ENCODE assay signal across 8 mouse cellular contexts in genomic region chr12:86305045-86305444, GRCm38 (mm10). TPM values are rescaled to one million over a fixed set of nuclear protein-coding genes. Genes with fewer than 3 reads are reported as not detected.
DNase-seq lines count a peak whose midpoint lies in the region; ATAC-seq and TF ChIP-seq lines count a peak whose summit lies in the region.

No protein-coding gene starts in this region.

- H3K27ac ChIP-seq in forebrain, embryonic 10.5 days = no peak overlapping the region
- no peak overlapping the region for H3K27ac ChIP-seq in forebrain, postnatal 0 days (ENCODE audit: low read depth, low read length)
- peak overlapping the region; percentile 2; the same call in 1 of the 2 replicates for H3K27ac ChIP-seq in midbrain, embryonic 10.5 days (replicated peaks)
- H3K27ac ChIP-seq in midbrain, postnatal 0 days (ENCODE audit: low read depth, low read length) = no peak overlapping the region
- H3K27ac ChIP-seq in limb, embryonic 15.5 days = no peak overlapping the region
- no peak overlapping the region for H3K27ac ChIP-seq in hindbrain, embryonic 14.5 days

- H3K9me3 ChIP-seq in forebrain, embryonic 10.5 days = no peaks in the 10 kb centered on the region
- H3K9me3 ChIP-seq in forebrain, postnatal 0 days (ENCODE audit: low read length) = no peaks in the 10 kb centered on the region
- H3K9me3 ChIP-seq in midbrain, embryonic 10.5 days (replicated peaks) = no peaks in the 10 kb centered on the region
- H3K9me3 ChIP-seq in midbrain, postnatal 0 days (ENCODE audit: low read length) = no peaks in the 10 kb centered on the region
- H3K9me3 ChIP-seq in limb, embryonic 15.5 days = no peaks in the 10 kb centered on the region
- no peaks in the 10 kb centered on the region for H3K9me3 ChIP-seq in hindbrain, embryonic 14.5 days (ENCODE audit: control insufficient read depth, low read length)

- 0 out of 2 replicates have a peak, but pooled peaks cover 5% of the 10 kb centered on the region for H3K27me3 ChIP-seq in forebrain, embryonic 10.5 days (ENCODE audit: poor library complexity, severe bottlenecking)
- H3K27me3 ChIP-seq in forebrain, postnatal 0 days (ENCODE audit: insufficient read depth, low read length) = no peaks in the 10 kb centered on the region
- H3K27me3 ChIP-seq in midbrain, embryonic 10.5 days (ENCODE audit: low read depth, poor library complexity, severe bottlenecking) = no peaks in the 10 kb centered on the region
- no peaks in the 10 kb centered on the region for H3K27me3 ChIP-seq in midbrain, postnatal 0 days (ENCODE audit: insufficient read depth, low read length)
- no peaks in the 10 kb centered on the region for H3K27me3 ChIP-seq in limb, embryonic 15.5 days
- no peaks in the 10 kb centered on the region for H3K27me3 ChIP-seq in hindbrain, embryonic 14.5 days (ENCODE audit: control insufficient read depth, insufficient read depth, low read length)

- no peak overlapping the region for H3K9ac ChIP-seq in forebrain, postnatal 0 days
- no peak overlapping the region for H3K9ac ChIP-seq in midbrain, postnatal 0 days (replicated peaks; ENCODE audit: low read length, poor library complexity, severe bottlenecking)
- H3K9ac ChIP-seq in limb, embryonic 15.5 days = no peak overlapping the region
- H3K9ac ChIP-seq in hindbrain, embryonic 14.5 days = no peak overlapping the region

- H3K4me3 ChIP-seq in forebrain, embryonic 10.5 days = peak overlapping the region; percentile 35
- H3K4me3 ChIP-seq in forebrain, postnatal 0 days (ENCODE audit: low read depth, low read length) = no peak overlapping the region
- H3K4me3 ChIP-seq in midbrain, embryonic 10.5 days = peak overlapping the region; percentile 40
- no peak overlapping the region for H3K4me3 ChIP-seq in midbrain, postnatal 0 days (ENCODE audit: low read depth, low read length)
- H3K4me3 ChIP-seq in limb, embryonic 15.5 days = peak overlapping the region; percentile 28
- no peak overlapping the region for H3K4me3 ChIP-seq in hindbrain, embryonic 14.5 days (replicated peaks; ENCODE audit: low read length)

- peaks cover 9% of the 10 kb centered on the region for H3K4me1 ChIP-seq in forebrain, embryonic 10.5 days
- no peaks in the 10 kb centered on the region for H3K4me1 ChIP-seq in forebrain, postnatal 0 days (ENCODE audit: insufficient read depth)
- H3K4me1 ChIP-seq in midbrain, embryonic 10.5 days = peaks cover 8% of the 10 kb centered on the region
- H3K4me1 ChIP-seq in midbrain, postnatal 0 days (ENCODE audit: insufficient read depth, low read length) = no peaks in the 10 kb centered on the region
- peaks cover 5% of the 10 kb centered on the region; the same call in 1 of the 2 replicates for H3K4me1 ChIP-seq in limb, embryonic 15.5 days
- H3K4me1 ChIP-seq in hindbrain, embryonic 14.5 days (replicated peaks; ENCODE audit: control insufficient read depth, insufficient read depth, low read length) = no peaks in the 10 kb centered on the region

- TF ChIP-seq CTCF in forebrain, postnatal 0 days (IDR thresholded peaks at IDR 0.05; ENCODE audit: low read depth) = no peak
- TF ChIP-seq CTCF in midbrain, postnatal 0 days (IDR thresholded peaks at IDR 0.05) = no peak

- no peak for DNase-seq in forebrain, embryonic 10.5 days (ENCODE audit: extremely low spot score, low spot score)
- DNase-seq in forebrain, postnatal 0 days = no peak
- no peak for DNase-seq in midbrain, embryonic 10.5 days (ENCODE audit: low spot score)
- no peak for DNase-seq in midbrain, postnatal 0 days (ENCODE audit: low spot score)
- DNase-seq in thymus, postnatal 14 days = peak; percentile 37
- DNase-seq in urinary bladder, adult 18-20 months (ENCODE audit: low spot score in 2 of 2) = no peak
- no peak for DNase-seq in hindbrain, embryonic 14.5 days (ENCODE audit: low spot score)

- H3K4me2 ChIP-seq in forebrain, postnatal 0 days (ENCODE audit: low read depth) = no peak overlapping the region
- H3K4me2 ChIP-seq in midbrain, postnatal 0 days (ENCODE audit: low read depth, low read length, poor library complexity, severe bottlenecking) = no peak overlapping the region
- H3K4me2 ChIP-seq in limb, embryonic 15.5 days = peak overlapping the region; percentile 37
- H3K4me2 ChIP-seq in hindbrain, embryonic 14.5 days (replicated peaks) = no peak overlapping the region

- 72% methylated on average over 7 of the region's 7 CpGs for WGBS in forebrain, embryonic 10.5 days
- WGBS in forebrain, postnatal 0 days = 75% methylated on average over 7 of the region's 7 CpGs
- 66% methylated on average over 7 of the region's 7 CpGs for WGBS in midbrain, embryonic 10.5 days
- WGBS in midbrain, postnatal 0 days = 70% methylated on average over 7 of the region's 7 CpGs
- WGBS in limb, embryonic 15.5 days = 55% methylated on average over 7 of the region's 7 CpGs
- 65% methylated on average over 7 of the region's 7 CpGs for WGBS in hindbrain, embryonic 14.5 days

- H3K36me3 ChIP-seq in forebrain, embryonic 10.5 days (replicated peaks) = no peaks in the 10 kb centered on the region
- H3K36me3 ChIP-seq in forebrain, postnatal 0 days (ENCODE audit: insufficient read depth) = no peaks in the 10 kb centered on the region
- no peaks in the 10 kb centered on the region for H3K36me3 ChIP-seq in midbrain, embryonic 10.5 days
- H3K36me3 ChIP-seq in midbrain, postnatal 0 days (ENCODE audit: insufficient read depth, low read length) = no peaks in the 10 kb centered on the region
- H3K36me3 ChIP-seq in limb, embryonic 15.5 days = no peaks in the 10 kb centered on the region
- no peaks in the 10 kb centered on the region for H3K36me3 ChIP-seq in hindbrain, embryonic 14.5 days (replicated peaks; ENCODE audit: control insufficient read depth, insufficient read depth)

- ATAC-seq in forebrain, postnatal 0 days = no peak
- no peak for ATAC-seq in midbrain, postnatal 0 days (ENCODE audit: low FRiP score)
- no peak for ATAC-seq in limb, embryonic 15.5 days (ENCODE audit: insufficient number of reproducible peaks, low FRiP score, low TSS enrichment, low read depth)
- no peak for ATAC-seq in hindbrain, embryonic 14.5 days (ENCODE audit: low FRiP score)

RNA-seq across cellular contexts. Expression of gene Esrrb, which starts 55.9 kb away (rescaled TPM):
- polyA plus RNA-seq in forebrain, embryonic 10.5 days (2016; fragmentation: Nextera tagmentation; extraction: Ambion mirVana) = 0.12 and 0.14 TPM in 2 replicates
- 0.62 and 0.86 TPM in 2 replicates for total RNA-seq in forebrain, postnatal 0 days (2014; rRNA removed)
- 0.24 and 0.48 TPM in 2 replicates for polyA plus RNA-seq in forebrain, postnatal 0 days (2015; fragmentation: Nextera tagmentation; extraction: Ambion mirVana)
- polyA plus RNA-seq in midbrain, embryonic 10.5 days (2016; fragmentation: Nextera tagmentation; extraction: Ambion mirVana) = 0.28 and 0.47 TPM in 2 replicates
- 10.1 and 11.6 TPM in 2 replicates for total RNA-seq in midbrain, postnatal 0 days (2014; rRNA removed)
- polyA plus RNA-seq in midbrain, postnatal 0 days (2015; fragmentation: Nextera tagmentation; extraction: Ambion mirVana) = 3.3 and 4.3 TPM in 2 replicates
- 0.67 and 1.2 TPM in 2 replicates for polyA plus RNA-seq in limb, embryonic 15.5 days (2015; fragmentation: Nextera tagmentation; extraction: Ambion mirVana)
- 2.7 and 4.2 TPM in 2 replicates for polyA plus RNA-seq in hindbrain, embryonic 14.5 days (2014; fragmentation: Nextera tagmentation; extraction: Ambion mirVana)

Comparison
In these comparisons a context has a peak if more than half of its experiments do, and no peak if none do; other contexts are left out.
1. H3K4me3 ChIP-seq: peak in forebrain, embryonic 10.5 days (single experiment), midbrain, embryonic 10.5 days (single experiment) and limb, embryonic 15.5 days (single experiment); none in forebrain, postnatal 0 days (single experiment), midbrain, postnatal 0 days (single experiment) and hindbrain, embryonic 14.5 days (single experiment).